Mouse (Mus musculus): Measurements from ENCODE around the gene Rnf13.

The Rnf13 gene

GRCm38 (mm10) chr3:57846662-57846911 is 110.7 kb downstream of the Rnf13 start:
- DNase-seq = no peak

GRCm38 (mm10) chr3:57846912-57847759 is 111.3 kb downstream of the Rnf13 start:
- DNase-seq = peak; percentile 63

GRCm38 (mm10) chr3:57847760-57848185 is 111.9 kb downstream of the Rnf13 start, which contains the start of gene Pfn2:
Pfn2 (minus strand) TSS chr3:57848079.
- peak; percentile 78 for DNase-seq

DNA sequence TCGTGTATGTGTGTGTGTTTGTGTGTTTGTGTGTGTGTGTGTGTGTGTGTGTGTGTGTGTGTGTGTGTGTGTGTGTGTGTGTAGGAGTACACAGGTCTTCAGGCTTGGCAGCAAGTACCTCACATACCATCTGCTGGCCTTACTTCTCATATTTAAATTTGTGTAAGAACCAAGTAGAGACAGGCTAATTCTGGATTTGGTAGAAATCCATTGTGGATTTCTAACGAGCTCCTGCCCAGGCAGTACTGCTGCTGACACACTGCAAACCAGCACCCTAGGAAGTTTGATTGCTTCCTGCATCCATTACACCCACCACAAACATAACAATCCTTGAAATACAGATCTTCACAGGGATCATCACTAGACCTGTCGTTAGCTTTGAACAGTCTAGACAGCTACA is 147.1 kb downstream of the Rnf13 start:
- DNase-seq = no peak

Data from cerebellum, adult 11 months (tissue).